Mouse (Mus musculus) liver, adult 2 months (tissue): ENCODE results near the gene Sult1b1.

Experiments used
- CTCF ChIP-seq: fragments of 200-500 bp; IDR thresholded peaks from 2 replicates; pipeline ENCODE4 v1.5.1; 2011; ENCODE audit warnings: low read depth, low read length, control low read depth
- POLR2A ChIP-seq: fragments of 200-500 bp; IDR thresholded peaks from 2 replicates; pipeline ENCODE4 v1.6.1; 2011; ENCODE audit warnings: low read length, control low read depth; ENCODE audit not compliant: insufficient read depth; ENCODE audit errors: extremely low read depth

- no peak for TF ChIP-seq POLR2A
- TF ChIP-seq CTCF: no peak
These were observed 55.8 kb downstream of the Sult1b1 start, which contains the start of gene Ugt2a2 for GRCm38 (mm10) chr5:87482160-87482559.
